Mouse (Mus musculus) liver, adult 2 months (tissue): Measurements from ENCODE around the gene Tmem269. TPM values are rescaled to one million over a fixed set of nuclear protein-coding genes. Genes with fewer than 3 reads are reported as not detected.

ENCODE experiments used
- DNase-seq: peaks from one replicate; pipeline ENCODE4 v3.0.0-alpha.2; 2011; ENCODE audit warnings: low read depth, low spot score; ENCODE audit errors: extremely low read depth
- H3K27ac ChIP-seq: fragments of 200-500 bp; replicated peaks from 2 replicates; pipeline ENCODE4 v1.5.1; 2012; ENCODE audit warnings: low read depth, mild to moderate bottlenecking, control low read depth, inconsistent platforms, low read length; ENCODE audit not compliant: insufficient read depth
- H3K27me3 ChIP-seq: fragments of 200-500 bp; 2 replicates; pipeline ENCODE4 v1.6.1; 2012; ENCODE audit warnings: mild to moderate bottlenecking, moderate library complexity, low read length, inconsistent platforms; ENCODE audit not compliant: control insufficient read depth, insufficient read depth
- H3K36me3 ChIP-seq: fragments of 200-500 bp; 2 replicates; pipeline ENCODE4 v1.6.1; 2012; ENCODE audit warnings: low read length, inconsistent platforms; ENCODE audit not compliant: control insufficient read depth, insufficient read depth
- H3K4me1 ChIP-seq: fragments of 200-500 bp; 2 replicates; pipeline ENCODE4 v1.6.1; 2011; ENCODE audit warnings: low read length; ENCODE audit not compliant: control insufficient read depth, insufficient read depth
- H3K4me3 ChIP-seq: fragments of 200-500 bp; 2 replicates; pipeline ENCODE4 v1.5.1; 2011; ENCODE audit warnings: low read depth, mild to moderate bottlenecking, control low read depth, low read length, moderate library complexity; ENCODE audit not compliant: insufficient read depth
- H3K79me2 ChIP-seq: fragments of 200-500 bp; 2 replicates; pipeline ENCODE4 v1.6.1; 2012; ENCODE audit warnings: inconsistent platforms, mild to moderate bottlenecking, low read length, moderate library complexity; ENCODE audit not compliant: control insufficient read depth, insufficient read depth
- H3K9ac ChIP-seq: fragments of 200-500 bp; 2 replicates; pipeline ENCODE4 v1.6.1; 2012; ENCODE audit warnings: low read depth, mild to moderate bottlenecking, control low read depth, inconsistent platforms, low read length
- CTCF ChIP-seq: fragments of 200-500 bp; IDR thresholded peaks from 2 replicates; pipeline ENCODE4 v1.5.1; 2011; ENCODE audit warnings: low read depth, low read length, control low read depth
- POLR2A ChIP-seq: fragments of 200-500 bp; IDR thresholded peaks from 2 replicates; pipeline ENCODE4 v1.6.1; 2011; ENCODE audit warnings: low read length, control low read depth; ENCODE audit not compliant: insufficient read depth; ENCODE audit errors: extremely low read depth
- WGBS: fragments of 180-500 bp; shearing (Covaris S2); methylation state at CpG from one replicate; pipeline ENCODE4 v1.1.7; 2018; 5-methylcytosine and 5-hydroxymethylcytosine counted together
- polyA plus RNA-seq: library from polyadenylated mRNA; depleted of rRNA; stranded (reverse); fragments of >200 nt; gene quantifications from 2 replicates; pipeline ENCODE4 v1.2.3, GENCODE M21; 2012
- total RNA-seq: library from RNA; depleted of rRNA; stranded (reverse); fragments of >200 nt; gene quantifications from 2 replicates; pipeline ENCODE4 v1.2.3, GENCODE M21; 2014

Tmem269 gene
- total and polyA plus RNA-seq, 2 experiments, result 0.06 to 0.09 TPM

GRCm38 (mm10) chr4:119248407-119248965, 30.5 kb upstream of the Tmem269 start:
- H3K27ac ChIP-seq, result no peak overlapping the region
- WGBS, result 91% methylated on average over 11 of the region's 11 CpGs
- no peaks in the 10 kb centered on the region for H3K4me1 ChIP-seq
- H3K36me3 ChIP-seq, result peaks cover 4% of the 10 kb centered on the region; the same call in 1 of the 2 replicates
- no peak overlapping the region for H3K9ac ChIP-seq
- no peak for DNase-seq
- no peaks in the 10 kb centered on the region for H3K27me3 ChIP-seq
- H3K4me3 ChIP-seq, result no peak overlapping the region
- TF ChIP-seq POLR2A, result no peak
- TF ChIP-seq CTCF, result no peak
- no peaks in the 10 kb centered on the region for H3K79me2 ChIP-seq

DNA sequence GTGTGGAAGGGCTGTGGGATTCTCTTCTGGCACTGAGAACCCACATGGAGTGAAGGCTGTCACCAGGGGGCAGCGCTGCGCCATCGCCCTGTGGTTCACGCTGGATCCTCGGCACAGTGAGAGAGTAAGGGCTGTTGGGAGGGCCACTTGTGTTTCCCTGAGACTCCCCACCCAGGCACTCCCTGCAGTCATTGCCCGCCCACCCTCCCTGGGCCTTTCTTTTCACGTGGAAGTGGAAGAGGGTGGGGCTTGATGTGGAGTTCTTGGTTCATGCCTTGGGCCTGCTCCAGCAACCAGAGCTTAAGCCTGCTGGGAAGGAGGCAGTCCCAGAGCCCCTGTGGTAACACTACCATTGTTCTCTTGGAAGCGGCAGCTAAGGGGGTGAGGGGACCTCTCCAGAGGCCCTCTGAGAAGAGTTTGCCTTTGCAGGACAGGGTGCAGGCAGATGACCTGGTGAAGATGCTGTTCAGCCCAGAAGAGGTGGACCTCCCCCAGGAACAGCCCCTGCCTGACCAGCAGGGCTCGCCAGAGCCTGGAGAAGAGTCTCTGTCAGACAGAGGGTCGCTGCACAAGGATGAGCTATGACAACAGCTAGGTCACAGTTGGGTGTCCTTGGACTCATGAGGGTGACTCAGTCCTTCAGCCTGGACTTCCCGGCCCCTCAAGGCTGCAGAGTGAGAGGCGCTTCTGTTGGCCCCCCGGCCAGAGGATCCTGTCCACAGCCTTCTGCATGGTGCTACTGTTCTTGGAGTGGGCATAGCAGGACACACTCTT, 29.6 kb upstream of the Tmem269 start:
- Histone ChIP-seq H3K4me3 (no peak overlapping the region), H3K79me2 (no peaks in the 10 kb centered on the region), H3K27me3 (no peaks in the 10 kb centered on the region), H3K27ac (no peak overlapping the region), H3K36me3 (peaks cover 4% of the 10 kb centered on the region; the same call in 1 of the 2 replicates), H3K9ac (no peak overlapping the region), H3K4me1 (no peaks in the 10 kb centered on the region)
- TF ChIP-seq POLR2A (no peak), CTCF (peak; percentile 97)
- 63% methylated on average over 13 of the region's 13 CpGs for WGBS
- no peak for DNase-seq

DNA sequence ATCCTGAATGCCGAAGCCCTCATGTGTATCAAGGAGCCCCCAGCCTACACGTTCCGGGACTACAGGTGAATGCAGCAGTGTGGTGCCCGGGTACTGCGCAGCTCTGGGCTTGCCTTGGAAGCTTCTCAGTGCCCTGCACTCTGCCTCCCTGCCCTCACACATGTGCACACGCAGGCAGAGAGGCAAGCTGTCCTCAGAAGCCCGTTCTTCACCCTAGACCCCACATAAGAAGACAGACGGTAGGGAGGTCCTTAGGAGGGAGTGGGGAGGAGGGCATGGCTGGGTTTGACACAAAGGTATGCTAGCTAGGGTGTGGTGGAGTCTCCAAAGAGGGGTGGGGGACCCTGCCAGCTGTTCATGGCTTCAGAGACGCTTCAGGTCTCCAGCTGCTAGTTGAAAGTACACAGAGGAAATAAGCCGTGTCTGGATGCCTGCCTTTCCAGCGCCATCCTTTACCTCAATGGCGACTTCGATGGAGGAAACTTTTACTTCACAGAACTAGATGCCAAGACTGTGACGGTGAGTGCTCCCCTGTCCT, 28.7 kb upstream of the Tmem269 start:
- Histone ChIP-seq H3K36me3 (peaks cover 8% of the 10 kb centered on the region; the same call in 1 of the 2 replicates), H3K27me3 (no peaks in the 10 kb centered on the region), H3K4me1 (peaks cover 6% of the 10 kb centered on the region; the same call in 1 of the 2 replicates), H3K27ac (no peak overlapping the region), H3K4me3 (no peak overlapping the region), H3K79me2 (no peaks in the 10 kb centered on the region), H3K9ac (no peak overlapping the region)
- 86% methylated on average over 14 of the region's 14 CpGs for WGBS
- no peak for DNase-seq
- TF ChIP-seq POLR2A, result no peak

- DNase-seq, result no peak
- Histone ChIP-seq H3K9ac (no peak overlapping the region), H3K4me1 (peaks cover 6% of the 10 kb centered on the region; the same call in 1 of the 2 replicates), H3K79me2 (no peaks in the 10 kb centered on the region), H3K27ac (no peak overlapping the region), H3K36me3 (peaks cover 11% of the 10 kb centered on the region; the same call in 1 of the 2 replicates), H3K27me3 (no peaks in the 10 kb centered on the region), H3K4me3 (no peak overlapping the region)
- 95% methylated on average over 9 of the region's 9 CpGs for WGBS
- no peak for TF ChIP-seq POLR2A
Observed at GRCm38 (mm10) chr4:119245961-119246360, 27.9 kb upstream of the Tmem269 start.

- Histone ChIP-seq H3K79me2 (no peaks in the 10 kb centered on the region), H3K4me3 (no peak overlapping the region), H3K9ac (no peak overlapping the region), H3K27ac (no peak overlapping the region), H3K4me1 (peaks cover 6% of the 10 kb centered on the region; the same call in 1 of the 2 replicates), H3K36me3 (peaks cover 11% of the 10 kb centered on the region; the same call in 1 of the 2 replicates), H3K27me3 (no peaks in the 10 kb centered on the region)
- DNase-seq, result no peak
- no peak for TF ChIP-seq CTCF
- TF ChIP-seq POLR2A, result no peak
- WGBS, result 73% methylated on average over 7 of the region's 7 CpGs
Observed at GRCm38 (mm10) chr4:119245556-119245955, 27.5 kb upstream of the Tmem269 start.
